Mouse (Mus musculus): ENCODE measurements around the gene Ttc36. TPM values are rescaled to one million over a fixed set of nuclear protein-coding genes. Genes with fewer than 3 reads are reported as not detected.
"Not testable (repeated sequence)": the region's sequence is repeated elsewhere in the genome, so short reads cannot be mapped to it uniquely, and the experiment has no call there.

The Ttc36 gene
- total RNA-seq, 2 experiments from 2014 or later: not detected

- ATAC-seq (replicated peaks; ENCODE audit: low FRiP score, low TSS enrichment, poor library complexity, severe bottlenecking): no peak
Measured at GRCm38 (mm10) chr9:44792842-44793241, 10.0 kb downstream of the Ttc36 start.

GRCm38 (mm10) chr9:44772750-44773651 lies 29.9 kb downstream of the Ttc36 start:
- ATAC-seq (replicated peaks; ENCODE audit: low FRiP score, low TSS enrichment, poor library complexity, severe bottlenecking): peak; percentile 99

DNA sequence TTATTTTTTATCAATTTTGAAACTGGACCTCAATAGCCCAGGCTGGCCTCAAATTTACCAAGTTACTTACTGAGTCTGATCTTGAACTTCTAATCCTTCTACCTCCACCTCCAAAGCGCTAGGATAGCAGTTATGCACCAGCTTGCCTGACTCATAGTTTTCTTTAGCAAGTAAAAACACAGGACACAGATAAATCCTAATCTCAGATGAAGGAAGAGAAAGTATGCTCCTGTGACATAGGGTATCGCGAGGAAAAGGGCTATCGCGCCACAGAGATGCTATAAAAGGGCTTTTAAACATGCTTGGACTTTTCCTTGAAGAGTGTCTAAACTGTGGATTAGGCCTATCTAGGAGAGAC lies 30.5 kb downstream of the Ttc36 start:
- ATAC-seq (replicated peaks; ENCODE audit: low FRiP score, low TSS enrichment, poor library complexity, severe bottlenecking): no peak; the same call in 1 of the 2 replicates

DNA sequence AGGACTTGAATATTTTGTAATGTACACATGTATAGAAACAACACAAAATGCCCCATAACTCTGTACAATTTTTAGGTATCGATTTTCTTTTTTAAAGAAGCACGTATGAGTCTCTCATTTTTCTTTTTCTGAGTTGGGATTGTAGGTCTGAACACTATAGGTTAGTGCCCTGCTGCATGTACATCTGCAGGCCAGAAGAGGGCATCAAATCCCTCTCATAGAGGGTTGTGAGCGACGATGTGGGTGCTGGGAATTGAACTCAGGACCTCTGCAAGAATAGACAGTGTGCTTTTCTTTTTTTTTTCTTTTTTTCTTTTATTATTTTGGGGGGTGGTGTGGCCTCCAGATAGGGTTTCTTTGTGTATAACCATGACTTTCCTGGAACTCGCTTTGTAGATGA lies 31.5 kb downstream of the Ttc36 start:
- ATAC-seq (replicated peaks; ENCODE audit: low FRiP score, low TSS enrichment, poor library complexity, severe bottlenecking): no peak

- not testable (repeated sequence) for ATAC-seq (replicated peaks; ENCODE audit: low FRiP score, low TSS enrichment, poor library complexity, severe bottlenecking)
Measured at GRCm38 (mm10) chr9:44768029-44768394, 34.9 kb downstream of the Ttc36 start.

DNA sequence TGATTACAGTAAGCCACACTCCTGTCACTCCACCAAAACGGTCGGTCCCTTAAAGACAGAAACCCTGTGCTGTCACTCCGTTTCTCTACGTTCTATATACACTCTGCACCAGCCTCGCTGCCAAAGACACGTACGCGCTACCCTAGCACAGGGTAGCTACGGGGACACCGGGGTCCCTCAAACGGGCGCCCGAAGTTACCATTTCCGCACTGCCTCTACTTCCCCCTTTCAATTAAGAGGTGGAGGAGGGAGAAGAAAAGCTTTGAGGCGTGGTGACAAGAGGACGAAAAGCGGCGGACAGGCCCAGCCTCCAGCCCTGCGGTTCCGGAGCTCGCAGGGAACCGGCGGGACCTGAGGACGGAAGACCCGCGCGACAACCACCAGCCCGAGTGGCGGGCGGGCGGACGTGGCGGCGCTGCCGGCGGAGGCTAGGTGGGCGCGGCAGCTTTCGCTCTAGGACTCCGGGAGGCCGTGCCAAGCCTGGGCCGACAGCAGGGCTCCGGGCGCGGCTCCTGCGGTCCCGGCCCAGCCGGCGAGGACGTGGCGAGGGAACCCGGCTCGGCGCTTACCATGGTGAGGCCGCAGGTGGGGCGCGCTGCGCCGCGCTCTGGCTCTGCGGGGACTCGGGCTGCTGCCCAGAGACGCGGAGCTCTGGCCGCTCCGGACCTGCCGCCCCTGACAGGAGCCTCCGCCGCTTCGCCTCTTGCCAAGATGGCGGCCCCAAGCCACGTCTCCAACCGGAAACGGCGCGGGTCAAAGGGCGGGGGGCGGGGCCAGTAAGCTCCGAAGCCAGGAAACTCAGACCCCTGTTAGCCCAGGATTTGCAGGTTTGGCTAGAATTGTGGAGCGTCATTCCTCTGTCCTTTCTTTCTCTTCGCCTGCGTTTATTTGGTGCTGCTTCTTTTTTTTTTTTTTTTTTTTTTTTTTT lies 35.5 kb downstream of the Ttc36 start, which contains the start of the genes Arcn1 and Ift46:
TSS of gene Arcn1 (minus strand) at position 745 of the 928 bp plus-strand sequence.
TSS of gene Ift46 (plus strand) at position 808 of the 928 bp plus-strand sequence.
- ATAC-seq (replicated peaks; ENCODE audit: low FRiP score, low TSS enrichment, poor library complexity, severe bottlenecking): peak; percentile 84

DNA sequence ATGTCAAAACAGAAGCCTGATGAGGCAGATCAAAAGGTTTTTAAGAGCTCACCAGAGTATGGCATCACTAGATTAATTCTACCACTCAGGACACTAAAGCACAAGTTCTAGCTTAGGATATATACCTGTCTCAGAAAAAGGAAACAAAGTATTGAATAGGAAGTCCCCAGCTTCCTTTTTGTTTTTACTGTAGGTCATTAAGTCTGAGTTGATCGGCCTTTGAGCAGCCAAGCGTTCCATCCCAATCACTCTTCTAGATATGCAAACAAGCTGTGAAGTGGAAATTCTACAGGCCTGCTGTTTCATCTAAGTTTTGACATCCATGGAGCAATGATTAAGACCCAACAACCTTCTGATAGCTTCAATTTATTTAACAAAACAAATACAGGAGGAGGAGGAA lies 42.0 kb downstream of the Ttc36 start:
- no peak for ATAC-seq (replicated peaks; ENCODE audit: low FRiP score, low TSS enrichment, poor library complexity, severe bottlenecking)

Other genes with a start within 250 kb of the Ttc36 start
- 0.54 and 6.2 TPM in 2 replicates for gene Cxcr5, start 241.2 kb downstream of the Ttc36 start, total RNA-seq (2014; fragmentation: Nextera tagmentation)
- gene Cxcr5, start 241.2 kb downstream of the Ttc36 start, total RNA-seq (2017): 0.08 and 1.8 TPM in 2 replicates
- gene Ddx6, start 198.2 kb downstream of the Ttc36 start, total RNA-seq (2014; fragmentation: Nextera tagmentation): 73.6 and 92.1 TPM in 2 replicates
- 76.4 and 93.3 TPM in 2 replicates for gene Ddx6, start 198.2 kb downstream of the Ttc36 start, total RNA-seq (2017)
- not detected in 2 replicates for gene Treh, start 129.8 kb downstream of the Ttc36 start, total RNA-seq (2014; fragmentation: Nextera tagmentation)
- not detected in 2 replicates for gene Treh, start 129.8 kb downstream of the Ttc36 start, total RNA-seq (2017)
- 3.7 and 5.3 TPM in 2 replicates for gene Phldb1, start 67.9 kb downstream of the Ttc36 start, total RNA-seq (2014; fragmentation: Nextera tagmentation)
- 1.6 and 14.1 TPM in 2 replicates for gene Phldb1, start 67.9 kb downstream of the Ttc36 start, total RNA-seq (2017)
- 111 and 119 TPM in 2 replicates for gene Arcn1, start 35.2 kb downstream of the Ttc36 start, total RNA-seq (2014; fragmentation: Nextera tagmentation)
- gene Arcn1, start 35.2 kb downstream of the Ttc36 start, total RNA-seq (2017): 177 and 182 TPM in 2 replicates
- 27.7 and 31.3 TPM in 2 replicates for gene Ift46, start 35.2 kb downstream of the Ttc36 start, total RNA-seq (2014; fragmentation: Nextera tagmentation)
- 24.1 and 28.7 TPM in 2 replicates for gene Ift46, start 35.2 kb downstream of the Ttc36 start, total RNA-seq (2017)
- gene Tmem25, start 3.8 kb downstream of the Ttc36 start, total RNA-seq (2014; fragmentation: Nextera tagmentation): not detected in 2 replicates
- 0.28 TPM in 1 of 2 replicates, not detected in the other for gene Tmem25, start 3.8 kb downstream of the Ttc36 start, total RNA-seq (2017)
- 97.4 and 110 TPM in 2 replicates for gene Kmt2a, start 78.2 kb upstream of the Ttc36 start, total RNA-seq (2014; fragmentation: Nextera tagmentation)
- gene Kmt2a, start 78.2 kb upstream of the Ttc36 start, total RNA-seq (2017): 14.0 and 23.6 TPM in 2 replicates
- gene Atp5l, start 117.7 kb upstream of the Ttc36 start, total RNA-seq (2014; fragmentation: Nextera tagmentation): 751 and 827 TPM in 2 replicates
- 149 and 255 TPM in 2 replicates for gene Atp5l, start 117.7 kb upstream of the Ttc36 start, total RNA-seq (2017)
- gene Ube4a, start 162.5 kb upstream of the Ttc36 start, total RNA-seq (2014; fragmentation: Nextera tagmentation): 58.0 and 64.3 TPM in 2 replicates
- gene Ube4a, start 162.5 kb upstream of the Ttc36 start, total RNA-seq (2017): 40.6 and 50.2 TPM in 2 replicates
- 2.3 and 17.7 TPM in 2 replicates for gene Cd3g, start 177.4 kb upstream of the Ttc36 start, total RNA-seq (2014; fragmentation: Nextera tagmentation)
- gene Cd3g, start 177.4 kb upstream of the Ttc36 start, total RNA-seq (2017): 2.6 and 14.6 TPM in 2 replicates
- 5.5 and 24.0 TPM in 2 replicates for gene Cd3d, start 178.7 kb upstream of the Ttc36 start, total RNA-seq (2014; fragmentation: Nextera tagmentation)
- not detected in 2 replicates for gene Cd3d, start 178.7 kb upstream of the Ttc36 start, total RNA-seq (2017)
- gene Cd3e, start 206.6 kb upstream of the Ttc36 start, total RNA-seq (2014; fragmentation: Nextera tagmentation): 10.5 and 20.5 TPM in 2 replicates
- gene Cd3e, start 206.6 kb upstream of the Ttc36 start, total RNA-seq (2017): not detected in 2 replicates
- 0.77 TPM in 1 of 2 replicates, not detected in the other for gene Mpzl2, start 236.7 kb upstream of the Ttc36 start, total RNA-seq (2014; fragmentation: Nextera tagmentation)
- gene Mpzl2, start 236.7 kb upstream of the Ttc36 start, total RNA-seq (2017): not detected in 2 replicates

All from megakaryocyte-erythroid progenitor cell, adult 5-6 weeks (primary cell).